Comparison of ENCODE assay signal across 8 mouse cellular contexts in the genomic region with DNA sequence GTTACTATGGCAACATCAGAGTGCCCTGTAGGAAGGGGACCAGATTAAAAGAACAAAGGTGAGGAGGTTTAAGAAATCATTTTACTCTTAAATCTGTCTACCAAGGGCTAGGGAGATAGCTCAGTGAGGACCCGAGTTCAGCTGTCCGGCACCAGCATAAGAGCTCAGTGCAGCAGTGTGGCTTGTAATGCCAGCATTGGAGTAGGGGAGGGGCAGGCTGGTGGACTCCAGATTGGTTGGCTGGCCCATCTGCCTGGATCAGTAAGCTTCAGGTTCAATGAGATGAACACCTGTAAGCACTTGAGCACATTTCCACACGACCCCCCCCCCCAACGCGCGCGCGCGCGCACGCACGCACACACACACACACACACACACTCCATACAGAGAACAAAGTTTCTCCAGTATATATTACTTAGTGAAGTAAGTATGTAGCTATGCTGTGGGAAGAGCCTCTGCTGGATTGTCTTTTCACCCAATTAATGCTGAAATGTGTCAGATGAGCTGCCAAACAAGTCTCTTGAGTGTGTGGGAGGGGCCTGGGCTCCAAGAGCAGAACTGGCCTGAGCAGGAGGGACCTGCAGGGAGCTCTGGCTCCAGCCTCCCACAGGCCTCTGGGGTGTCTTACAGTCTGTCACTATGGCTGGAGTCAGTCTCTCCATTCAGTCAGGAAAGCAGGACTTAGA.
DNase-seq lines count a peak whose midpoint lies in the region; ATAC-seq and TF ChIP-seq lines count a peak whose summit lies in the region.

No protein-coding gene starts in this region.

- TF ChIP-seq CTCF in hindbrain, postnatal 0 days (IDR thresholded peaks at IDR 0.05; ENCODE audit: low read depth) = peak; percentile 5; the same call in 1 of the 2 replicates

- no peak overlapping the region for H3K27ac ChIP-seq in neural tube, embryonic 13.5 days (replicated peaks)
- H3K27ac ChIP-seq in hindbrain, postnatal 0 days = no peak overlapping the region

- H3K4me1 ChIP-seq in neural tube, embryonic 13.5 days (replicated peaks) = peaks cover 39% of the 10 kb centered on the region
- peaks cover 20% of the 10 kb centered on the region for H3K4me1 ChIP-seq in hindbrain, postnatal 0 days (ENCODE audit: insufficient read depth, low read length)

- no peak overlapping the region for H3K4me2 ChIP-seq in neural tube, embryonic 13.5 days
- no peak overlapping the region for H3K4me2 ChIP-seq in hindbrain, postnatal 0 days (ENCODE audit: low read depth, low read length)

- 89% methylated on average over 12 of the region's 12 CpGs for WGBS in neural tube, embryonic 13.5 days
- WGBS in hindbrain, postnatal 0 days = 75% methylated on average over 12 of the region's 12 CpGs

- peak; percentile 62; the same call in 1 of the 2 replicates for ATAC-seq in cerebellum, adult (ENCODE audit: insufficient number of reproducible peaks, low FRiP score, low TSS enrichment)
- ATAC-seq in neural tube, embryonic 13.5 days (ENCODE audit: low read depth) = peak; percentile 54
- ATAC-seq in hindbrain, postnatal 0 days = peak; percentile 89

- H3K4me3 ChIP-seq in neural tube, embryonic 13.5 days = no peak overlapping the region
- H3K4me3 ChIP-seq in hindbrain, postnatal 0 days (ENCODE audit: low read length) = no peak overlapping the region

- no peak overlapping the region for H3K9ac ChIP-seq in neural tube, embryonic 13.5 days
- H3K9ac ChIP-seq in hindbrain, postnatal 0 days (replicated peaks; ENCODE audit: low read length) = no peak overlapping the region

- peaks cover 14% of the 10 kb centered on the region; the same call in 1 of the 2 replicates for H3K36me3 ChIP-seq in neural tube, embryonic 13.5 days
- H3K36me3 ChIP-seq in hindbrain, postnatal 0 days (ENCODE audit: insufficient read depth, low read length) = 0 out of 2 replicates have a peak, but pooled peaks cover 12% of the 10 kb centered on the region

- DNase-seq in cerebellum, adult 11 months = no peak
- DNase-seq in neural tube, embryonic 10.5 days (ENCODE audit: extremely low spot score, low spot score) = no peak
- DNase-seq in hindbrain, postnatal 0 days (ENCODE audit: low spot score) = peak; percentile 70
- DNase-seq in skeletal muscle tissue, adult 2 months (ENCODE audit: low read depth, low spot score) = peak; percentile 29
- DNase-seq in left cerebral cortex, adult 11 months (ENCODE audit: low spot score) = no peak
- DNase-seq in right cerebral cortex, postnatal 36 days (ENCODE audit: low spot score in 2 of 2) = no peak

- no peaks in the 10 kb centered on the region for H3K9me3 ChIP-seq in neural tube, embryonic 13.5 days
- no peaks in the 10 kb centered on the region for H3K9me3 ChIP-seq in hindbrain, postnatal 0 days (ENCODE audit: low read length)

- H3K27me3 ChIP-seq in neural tube, embryonic 13.5 days = no peaks in the 10 kb centered on the region
- no peaks in the 10 kb centered on the region for H3K27me3 ChIP-seq in hindbrain, postnatal 0 days (ENCODE audit: insufficient read depth, low read length)

Comparison
In these comparisons a context has a peak if more than half of its experiments do, and no peak if none do; other contexts are left out.
1. DNase-seq: peak in hindbrain, postnatal 0 days (single experiment) and skeletal muscle tissue, adult 2 months (single experiment); none in cerebellum, adult 11 months (single experiment), neural tube, embryonic 10.5 days (single experiment), left cerebral cortex, adult 11 months (single experiment) and right cerebral cortex, postnatal 36 days (0 of 2).
2. Peak in every context shown above with its lines, with median percentiles within 50 percentile points of each other: ATAC-seq.